Mouse (Mus musculus): ENCODE measurements around the gene Lima1. TPM values are rescaled to one million over a fixed set of nuclear protein-coding genes. Genes with fewer than 3 reads are reported as not detected.
A peak's percentile ranks its signal among the peaks of the same experiment; 100 is the strongest.
"Not testable (repeated sequence)": the region's sequence is repeated elsewhere in the genome, so short reads cannot be mapped to it uniquely, and the experiment has no call there.

Gene Lima1
- polyA plus RNA-seq (2012) = 0.01 TPM in 1 of 2 replicates, not detected in the other

DNA sequence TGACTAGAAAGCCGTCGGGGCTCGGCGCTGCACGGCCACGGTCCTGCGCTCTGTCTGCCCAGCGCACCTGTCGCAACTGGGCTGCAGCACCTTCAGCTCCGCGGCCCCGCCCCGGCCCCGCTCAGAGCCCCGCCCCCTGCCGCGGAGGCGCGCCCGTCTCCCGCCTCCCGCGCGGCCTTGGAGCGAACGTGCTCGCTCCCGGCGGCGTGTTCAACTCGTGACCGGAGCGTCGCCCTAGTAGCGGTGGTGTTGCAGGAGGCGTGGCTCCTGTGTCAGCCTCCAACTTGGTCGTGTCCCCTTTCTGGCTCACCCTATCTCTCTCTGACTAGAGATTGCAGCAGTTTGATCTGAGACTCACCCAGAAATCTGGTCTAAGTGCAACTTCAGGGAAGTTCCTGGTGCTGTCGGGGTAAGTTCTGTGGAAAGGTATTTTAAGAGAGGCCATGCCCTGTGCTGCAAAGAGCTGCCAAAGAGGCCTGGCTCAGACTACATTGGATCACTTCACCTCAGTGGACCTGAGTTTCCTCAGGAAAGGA, at the start of gene Lima1:
Gene Lima1, minus strand, starts transcription at position 123 of the 536 bp plus-strand sequence.
- H3K27me3 ChIP-seq (ENCODE audit: control insufficient read depth) = peaks cover 17% of the 10 kb centered on the region
- H3K36me3 ChIP-seq (ENCODE audit: control insufficient read depth) = no peaks in the 10 kb centered on the region; the same call in 1 of the 2 replicates
- peaks cover 8% of the 10 kb centered on the region for H3K4me1 ChIP-seq (ENCODE audit: control insufficient read depth)
- peak within 1 kb of the TSS; percentile 58 for H3K4me3 ChIP-seq (replicated peaks)
- no peak for TF ChIP-seq TAL1 (IDR thresholded peaks at IDR 0.05; ENCODE audit: low read length)
- TF ChIP-seq GATA1 (IDR thresholded peaks at IDR 0.05; ENCODE audit: low read length) = no peak
- no peaks in the 10 kb centered on the region for H3K9me3 ChIP-seq (ENCODE audit: control insufficient read depth, low read length)

DNA sequence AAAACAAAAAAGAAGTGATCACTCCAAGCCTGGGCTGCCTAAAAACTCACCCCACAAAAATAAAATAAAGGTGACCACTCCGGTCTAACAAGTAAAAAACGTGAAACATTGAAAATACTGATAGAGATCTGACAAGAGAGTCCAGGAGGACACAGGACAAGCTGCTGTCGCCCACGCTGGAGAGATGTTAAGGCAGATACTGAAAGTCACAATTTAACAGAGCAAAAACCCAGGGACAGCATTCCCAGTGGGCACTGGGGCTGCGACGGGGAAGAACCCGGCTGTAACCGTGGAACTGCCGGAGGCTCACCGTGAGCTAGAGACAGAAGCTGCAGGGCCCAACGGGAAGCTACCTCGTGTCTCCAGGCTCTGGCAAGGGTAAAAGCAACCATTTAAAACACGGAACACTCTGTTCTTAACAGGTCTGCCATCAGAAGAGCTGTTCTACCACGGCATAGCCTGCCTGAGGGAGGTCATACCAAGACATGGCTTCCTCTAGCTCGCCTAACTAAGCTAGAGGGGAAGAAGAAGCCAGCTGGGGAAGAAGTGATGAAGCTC, 44.4 kb upstream of the Lima1 start:
- TF ChIP-seq TAL1 (IDR thresholded peaks at IDR 0.05; ENCODE audit: low read length) (no peak), GATA1 (IDR thresholded peaks at IDR 0.05; ENCODE audit: low read length) (no peak)
- no peaks in the 10 kb centered on the region for H3K9me3 ChIP-seq (ENCODE audit: control insufficient read depth, low read length)
- no peaks in the 10 kb centered on the region for H3K4me1 ChIP-seq (ENCODE audit: control insufficient read depth)
- H3K27me3 ChIP-seq (ENCODE audit: control insufficient read depth) = no peaks in the 10 kb centered on the region
- no peak overlapping the region for H3K4me3 ChIP-seq (replicated peaks)
- H3K36me3 ChIP-seq (ENCODE audit: control insufficient read depth) = no peaks in the 10 kb centered on the region

DNA sequence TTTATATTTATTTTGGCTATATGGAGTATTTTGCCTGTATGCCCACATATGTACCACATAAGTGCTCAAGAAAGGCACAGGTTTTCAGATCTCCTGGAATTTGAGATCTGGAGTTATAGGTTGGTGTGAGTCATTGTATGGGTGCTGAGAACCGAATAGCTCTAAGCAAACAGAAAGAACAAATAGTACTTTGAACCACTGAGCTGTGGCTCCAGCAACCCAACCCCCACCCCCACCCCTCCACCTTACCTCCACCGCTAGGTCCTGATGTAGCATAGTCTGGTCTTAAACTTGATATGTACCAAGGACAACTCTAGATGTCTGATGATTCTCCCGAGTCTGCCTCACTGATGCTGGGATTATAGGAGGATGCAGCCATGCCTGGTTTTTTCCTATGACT, 42.0 kb upstream of the Lima1 start:
- TF ChIP-seq GATA1 (IDR thresholded peaks at IDR 0.05; ENCODE audit: low read length) (no peak), TAL1 (IDR thresholded peaks at IDR 0.05; ENCODE audit: low read length) (no peak)
- no peaks in the 10 kb centered on the region for H3K27me3 ChIP-seq (ENCODE audit: control insufficient read depth)
- no peaks in the 10 kb centered on the region for H3K36me3 ChIP-seq (ENCODE audit: control insufficient read depth)
- no peaks in the 10 kb centered on the region for H3K9me3 ChIP-seq (ENCODE audit: control insufficient read depth, low read length)
- no peak overlapping the region for H3K4me3 ChIP-seq (replicated peaks)
- no peaks in the 10 kb centered on the region for H3K4me1 ChIP-seq (ENCODE audit: control insufficient read depth)

DNA sequence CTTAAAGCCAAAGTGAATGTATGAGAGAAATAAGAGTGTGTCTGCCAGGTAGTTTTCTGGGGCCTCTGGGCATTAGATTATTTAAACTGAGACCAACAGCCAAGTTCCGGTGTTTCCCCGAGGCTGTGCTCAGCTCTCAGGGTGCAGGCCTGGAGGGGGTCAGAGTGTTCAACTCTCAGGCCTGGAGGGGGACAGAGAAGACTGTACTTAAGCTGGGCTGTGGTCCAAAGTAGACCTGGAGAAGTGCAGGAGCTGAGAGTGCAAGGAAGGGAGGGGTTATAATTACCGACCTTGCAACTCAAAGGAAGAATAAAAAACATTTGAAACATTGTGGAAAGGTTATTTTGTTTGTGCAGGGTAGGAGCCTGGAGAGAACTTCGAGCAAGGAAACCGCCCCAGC, 39.4 kb upstream of the Lima1 start:
- no peaks in the 10 kb centered on the region for H3K9me3 ChIP-seq (ENCODE audit: control insufficient read depth, low read length)
- TF ChIP-seq GATA1 (IDR thresholded peaks at IDR 0.05; ENCODE audit: low read length) (no peak), TAL1 (IDR thresholded peaks at IDR 0.05; ENCODE audit: low read length) (no peak)
- no peaks in the 10 kb centered on the region for H3K4me1 ChIP-seq (ENCODE audit: control insufficient read depth)

DNA sequence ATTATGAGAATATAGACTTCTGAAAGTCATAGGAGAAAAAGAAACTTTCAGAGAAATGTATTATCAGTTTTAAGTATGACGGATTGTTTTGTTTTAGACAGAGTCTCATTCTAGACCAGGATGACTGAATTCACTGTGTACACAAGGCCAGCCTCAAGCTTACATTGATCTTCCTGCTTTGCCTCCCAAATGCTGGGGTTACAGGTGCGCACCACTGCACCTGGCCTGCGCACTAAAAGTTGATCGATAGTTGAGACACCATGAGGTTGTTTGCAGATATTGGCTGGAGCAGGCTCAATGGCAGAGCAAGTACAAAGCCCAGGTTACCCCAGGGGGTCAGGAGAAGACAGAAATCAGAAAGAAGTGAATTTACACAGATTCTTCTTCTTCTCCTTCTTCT, 36.5 kb upstream of the Lima1 start:
- no peaks in the 10 kb centered on the region for H3K27me3 ChIP-seq (ENCODE audit: control insufficient read depth)

More for the DNA sequence above, 39.4 kb upstream of the Lima1 start:
- Histone ChIP-seq H3K4me3 (replicated peaks) (no peak overlapping the region), H3K27me3 (ENCODE audit: control insufficient read depth) (no peaks in the 10 kb centered on the region), H3K36me3 (ENCODE audit: control insufficient read depth) (no peaks in the 10 kb centered on the region)

DNA sequence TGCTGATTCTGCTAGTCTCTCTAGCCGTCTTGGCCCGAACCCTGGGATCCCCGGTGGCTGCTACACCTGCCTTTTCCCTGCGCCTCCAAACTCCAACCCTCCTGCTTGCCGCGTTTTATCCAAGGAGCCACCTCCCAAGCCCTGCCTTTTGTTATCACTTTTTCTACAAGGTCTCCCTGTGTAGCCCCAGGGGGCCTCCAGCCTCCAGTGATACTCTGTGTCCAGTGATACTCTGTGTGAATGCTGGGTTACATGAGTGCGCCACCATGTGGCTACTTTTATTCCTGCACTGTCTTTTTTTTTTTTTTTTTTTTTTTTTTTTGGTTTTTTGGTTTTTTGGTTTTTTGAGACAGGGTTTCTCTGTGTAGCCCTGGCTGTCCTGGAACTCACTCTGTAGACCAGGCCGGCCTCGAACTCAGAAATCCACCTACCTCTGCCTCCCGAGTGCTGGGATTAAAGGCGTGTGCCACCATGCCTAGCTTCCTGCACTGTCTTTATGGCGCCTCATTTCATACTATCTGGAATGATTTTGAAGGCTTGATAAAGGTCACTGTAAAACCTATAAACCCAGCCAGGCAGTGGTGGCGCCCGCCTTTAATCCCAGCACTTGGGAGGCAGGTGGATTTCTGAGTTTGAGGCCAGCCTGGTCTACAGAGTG, 34.2 kb upstream of the Lima1 start:
- H3K27me3 ChIP-seq (ENCODE audit: control insufficient read depth); H3K9me3 ChIP-seq (ENCODE audit: control insufficient read depth, low read length); H3K4me3 ChIP-seq (replicated peaks); H3K36me3 ChIP-seq (ENCODE audit: control insufficient read depth); H3K4me1 ChIP-seq (ENCODE audit: control insufficient read depth): not testable (repeated sequence)

More for the DNA sequence above, 36.5 kb upstream of the Lima1 start:
- H3K36me3 ChIP-seq (ENCODE audit: control insufficient read depth) = no peaks in the 10 kb centered on the region
- no peak for TF ChIP-seq TAL1 (IDR thresholded peaks at IDR 0.05; ENCODE audit: low read length)
- TF ChIP-seq GATA1 (IDR thresholded peaks at IDR 0.05; ENCODE audit: low read length) = no peak
- H3K9me3 ChIP-seq (ENCODE audit: control insufficient read depth, low read length) = no peaks in the 10 kb centered on the region
- H3K4me3 ChIP-seq (replicated peaks) = no peak overlapping the region
- H3K4me1 ChIP-seq (ENCODE audit: control insufficient read depth) = no peaks in the 10 kb centered on the region; the same call in 1 of the 2 replicates

DNA sequence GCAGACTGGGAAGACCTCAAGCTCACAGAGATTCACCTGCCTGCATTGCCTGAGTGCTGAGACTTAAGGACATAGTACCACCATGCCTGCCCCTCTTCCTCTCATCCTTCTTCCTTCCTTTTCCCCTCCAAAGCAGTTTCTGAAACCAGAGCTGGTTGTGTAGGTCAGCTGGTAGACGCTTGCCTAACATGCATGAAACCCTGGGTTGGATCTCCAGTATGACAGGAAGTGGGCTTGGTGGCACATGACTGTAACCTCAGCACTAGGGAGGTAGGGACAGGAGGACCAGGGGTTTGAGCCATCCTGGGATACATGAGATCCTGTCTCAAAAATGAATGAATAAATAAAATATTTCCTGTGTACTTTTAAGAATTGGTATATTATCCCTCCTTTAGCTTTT, 32.3 kb upstream of the Lima1 start:
- no peaks in the 10 kb centered on the region for H3K36me3 ChIP-seq (ENCODE audit: control insufficient read depth)
- no peak for TF ChIP-seq GATA1 (IDR thresholded peaks at IDR 0.05; ENCODE audit: low read length)
- TF ChIP-seq TAL1 (IDR thresholded peaks at IDR 0.05; ENCODE audit: low read length) = no peak
- no peaks in the 10 kb centered on the region; the same call in 1 of the 2 replicates for H3K4me1 ChIP-seq (ENCODE audit: control insufficient read depth)

DNA sequence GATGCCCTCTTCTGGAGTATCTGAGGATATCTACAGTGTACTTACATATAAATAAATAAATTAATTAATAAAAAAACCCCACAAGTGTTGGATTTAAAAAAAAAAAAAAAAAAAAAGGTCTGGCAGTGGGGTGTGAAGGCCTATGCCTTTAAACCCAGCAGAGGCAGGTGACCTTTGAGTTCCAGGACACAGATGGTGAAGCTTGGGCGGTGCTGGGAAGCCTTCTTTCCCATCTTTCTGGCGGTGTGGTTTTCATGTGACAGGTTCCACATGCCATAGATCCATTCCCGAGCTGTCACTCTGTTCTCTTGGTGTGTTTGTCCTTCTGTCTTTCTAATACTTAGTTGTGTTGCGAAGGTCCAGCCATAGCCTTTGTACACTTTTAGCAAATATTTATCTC, 31.8 kb upstream of the Lima1 start:
- H3K36me3 ChIP-seq (ENCODE audit: control insufficient read depth) = no peaks in the 10 kb centered on the region
- no peaks in the 10 kb centered on the region for H3K27me3 ChIP-seq (ENCODE audit: control insufficient read depth)
- no peaks in the 10 kb centered on the region for H3K9me3 ChIP-seq (ENCODE audit: control insufficient read depth, low read length)
- H3K4me3 ChIP-seq (replicated peaks) = no peak overlapping the region
- no peaks in the 10 kb centered on the region; the same call in 1 of the 2 replicates for H3K4me1 ChIP-seq (ENCODE audit: control insufficient read depth)
- no peak for TF ChIP-seq GATA1 (IDR thresholded peaks at IDR 0.05; ENCODE audit: low read length)
- no peak for TF ChIP-seq TAL1 (IDR thresholded peaks at IDR 0.05; ENCODE audit: low read length)

More for the DNA sequence above, 32.3 kb upstream of the Lima1 start:
- H3K9me3 ChIP-seq (ENCODE audit: control insufficient read depth, low read length) = no peaks in the 10 kb centered on the region
- H3K27me3 ChIP-seq (ENCODE audit: control insufficient read depth) = no peaks in the 10 kb centered on the region
- H3K4me3 ChIP-seq (replicated peaks) = no peak overlapping the region

DNA sequence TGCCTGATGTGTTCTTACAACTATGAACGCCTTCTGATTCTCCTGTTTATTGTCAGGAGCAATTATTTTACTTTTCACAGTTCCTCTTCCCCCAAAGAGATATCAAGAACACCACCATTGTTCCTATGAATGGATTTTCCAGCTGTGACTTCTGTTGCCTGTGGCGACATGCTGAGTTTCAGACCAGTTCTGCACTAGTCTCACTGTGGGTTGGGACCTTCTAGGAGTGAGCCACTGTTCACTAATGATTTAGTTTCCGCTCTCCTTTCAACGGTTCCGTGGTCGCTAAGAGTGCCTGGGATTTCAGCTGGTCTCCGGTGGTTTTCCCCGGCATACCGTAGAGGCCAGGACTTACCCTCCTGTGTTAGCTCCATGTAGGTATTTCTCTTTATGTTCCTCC, 29.6 kb upstream of the Lima1 start:
- H3K4me1 ChIP-seq (ENCODE audit: control insufficient read depth) = no peaks in the 10 kb centered on the region; the same call in 1 of the 2 replicates
- no peaks in the 10 kb centered on the region for H3K36me3 ChIP-seq (ENCODE audit: control insufficient read depth)
- TF ChIP-seq TAL1 (IDR thresholded peaks at IDR 0.05; ENCODE audit: low read length) = no peak
- no peak for TF ChIP-seq GATA1 (IDR thresholded peaks at IDR 0.05; ENCODE audit: low read length)
- no peaks in the 10 kb centered on the region for H3K9me3 ChIP-seq (ENCODE audit: control insufficient read depth, low read length)
- H3K4me3 ChIP-seq (replicated peaks) = no peak overlapping the region
- no peaks in the 10 kb centered on the region for H3K27me3 ChIP-seq (ENCODE audit: control insufficient read depth)

Measured in erythroblast, embryonic 14.5 days (primary cell).